Mouse (Mus musculus) erythroblast, adult 5-6 weeks (primary cell): ENCODE measurements around the gene Camta1. TPM values are rescaled to one million over a fixed set of nuclear protein-coding genes. Genes with fewer than 3 reads are reported as not detected.

ENCODE experiments used
- ATAC-seq: replicated peaks from 2 replicates; pipeline ENCODE4 v1.8.0; 2016; ENCODE audit warnings: moderate number of reproducible peaks, mild to moderate bottlenecking, moderate TSS enrichment, inconsistent platforms; ENCODE audit not compliant: poor library complexity, low FRiP score, severe bottlenecking
- total RNA-seq, 2 experiments: library from RNA; stranded (forward) in 1 of 2; stranded (reverse) in 1 of 2; fragments of 150-400 nt in 1 of 2; fragments of 200-764, 138-1000 nt in 1 of 2; gene quantifications; 2 replicates each; pipeline versions ENCODE4 v1.2.3 to v1.2.4; 2015 to 2017; ENCODE audit warnings: low replicate concordance in 2 of 2

Gene Camta1
- total RNA-seq, 2 experiments from 2014 or later, result 11.7 to 25.7 TPM

DNA sequence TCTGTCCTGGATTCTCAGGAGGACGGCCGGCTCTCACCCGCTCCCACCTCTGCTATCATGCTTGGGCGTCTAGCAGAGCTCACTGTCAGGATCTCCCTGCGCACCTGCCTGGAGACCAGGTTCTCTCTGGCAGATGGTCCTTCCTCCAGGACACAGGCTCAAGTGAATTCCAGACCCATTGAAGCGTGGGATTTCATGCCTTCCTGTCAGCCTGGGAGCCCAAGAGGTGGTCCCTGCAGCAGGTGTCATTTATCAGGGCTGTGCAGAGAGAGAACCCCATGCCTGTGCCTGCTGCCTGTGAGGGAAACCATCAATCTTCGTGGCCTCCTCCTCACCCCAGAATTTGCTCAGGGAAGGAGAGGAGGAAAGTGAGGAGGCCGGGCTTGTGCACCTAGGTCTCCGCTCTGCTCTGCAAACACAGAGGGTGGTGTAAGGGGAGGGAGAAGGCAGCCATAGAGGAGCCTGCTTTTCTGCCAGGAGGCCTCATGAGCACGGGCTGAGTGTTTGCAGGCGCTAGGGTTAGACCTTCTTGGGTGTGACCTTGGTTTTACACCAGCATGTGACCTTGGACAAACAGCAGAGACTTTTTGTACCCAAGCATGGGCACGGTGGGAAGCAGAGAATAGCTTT is 551.5 kb downstream of the Camta1 start:
- ATAC-seq, result no peak

DNA sequence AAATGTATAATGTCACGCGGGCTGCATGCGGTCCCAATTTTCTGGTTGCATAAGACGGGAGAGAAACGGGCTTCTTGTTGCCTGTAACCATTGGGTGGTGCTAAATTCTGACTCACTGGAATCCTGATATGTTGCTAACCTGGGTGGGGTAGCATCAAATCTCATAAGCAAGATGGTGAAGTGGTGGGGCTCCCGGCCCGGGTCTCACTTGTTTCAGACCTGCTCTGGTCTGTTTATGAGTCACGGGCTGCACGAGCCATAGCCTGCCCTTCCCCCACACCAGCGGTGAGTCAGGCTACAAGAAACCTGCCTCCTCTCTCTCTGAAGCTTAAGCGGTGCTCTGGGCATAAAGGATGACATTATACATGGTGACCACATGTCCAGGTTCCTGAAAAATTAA is 554.8 kb downstream of the Camta1 start:
- no peak for ATAC-seq

GRCm38 (mm10) chr4:151306311-151306765 is 555.3 kb downstream of the Camta1 start:
- ATAC-seq, result no peak

- ATAC-seq, result no peak
Measured at GRCm38 (mm10) chr4:151305761-151306160, 555.9 kb downstream of the Camta1 start.

DNA sequence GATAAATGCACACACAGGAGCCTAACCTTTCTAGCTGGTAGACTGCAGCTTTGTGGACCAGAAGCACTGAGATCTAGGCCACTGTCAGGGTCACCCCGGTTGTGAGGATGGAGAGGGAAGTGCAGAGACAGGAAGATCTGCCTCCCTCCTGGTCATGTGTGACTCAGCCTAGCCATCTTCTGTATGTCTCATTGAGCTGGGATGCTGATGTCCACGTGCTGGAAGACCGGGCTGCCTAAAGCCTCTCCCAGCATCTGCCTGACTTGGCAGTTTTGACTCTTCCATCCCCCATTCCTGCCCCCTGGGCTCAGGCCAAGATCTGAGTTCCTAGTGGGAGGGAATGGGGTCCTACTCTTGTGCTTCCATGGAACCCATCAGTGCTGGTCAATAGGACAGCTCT is 557.7 kb downstream of the Camta1 start:
- ATAC-seq, result no peak

GRCm38 (mm10) chr4:151303436-151303835 is 558.2 kb downstream of the Camta1 start:
- ATAC-seq, result no peak

- ATAC-seq, result no peak
Measured at GRCm38 (mm10) chr4:151302195-151303126, 559.2 kb downstream of the Camta1 start.

- no peak for ATAC-seq
Measured at GRCm38 (mm10) chr4:151301337-151301736, 560.3 kb downstream of the Camta1 start.

DNA sequence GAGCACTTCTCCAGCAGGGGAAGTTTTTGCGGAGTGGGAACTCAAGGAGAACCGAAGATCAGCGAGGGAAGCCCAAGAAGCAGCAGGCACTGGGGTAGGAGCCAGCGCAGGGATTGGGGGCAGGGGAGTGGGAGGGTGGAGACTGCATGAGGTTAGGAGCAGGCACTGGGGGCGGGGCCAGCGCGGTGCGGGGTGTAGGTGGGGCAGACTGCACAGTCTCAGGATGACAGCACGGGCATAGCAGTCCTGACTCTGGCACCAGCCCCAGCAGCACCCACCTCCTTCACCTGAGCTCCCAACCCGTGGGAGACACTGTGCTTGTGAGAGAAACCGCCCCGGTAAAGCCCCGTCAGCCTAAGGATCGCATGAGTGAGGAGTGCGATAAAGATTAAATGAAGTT is 561.0 kb downstream of the Camta1 start:
- ATAC-seq, result no peak

DNA sequence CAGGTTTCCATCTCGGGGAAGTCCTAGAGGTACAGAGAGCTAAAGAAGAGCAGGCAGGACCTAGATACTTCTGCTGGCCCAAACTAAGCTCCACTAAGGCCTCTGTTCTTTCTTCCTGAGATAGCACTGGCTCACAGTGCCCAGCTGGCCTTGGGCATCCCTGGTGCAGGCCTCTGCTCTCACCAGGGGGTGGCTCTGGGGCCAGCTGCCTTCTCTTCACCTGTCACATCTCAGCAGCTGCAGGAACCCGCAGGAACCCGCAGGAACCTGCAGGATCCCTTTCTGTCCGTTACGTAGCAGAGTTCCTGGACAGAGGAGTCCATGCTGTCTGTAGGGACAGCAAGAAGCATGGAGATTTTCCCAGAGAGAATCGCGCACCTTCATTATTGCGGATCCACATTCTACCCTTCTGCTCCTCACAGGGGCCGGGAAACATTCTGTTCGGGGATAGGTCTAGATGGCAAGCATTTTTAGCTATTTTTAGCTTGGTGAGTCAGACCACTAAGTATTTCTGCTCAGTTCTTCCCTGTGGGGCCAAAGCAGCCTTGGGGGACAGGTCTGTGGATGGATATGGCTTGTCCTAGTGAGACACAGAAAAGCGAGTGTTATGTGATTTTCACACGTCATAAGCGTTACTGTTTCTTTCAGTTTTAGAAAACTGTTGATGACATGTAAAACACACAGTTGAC is 566.0 kb downstream of the Camta1 start:
- no peak for ATAC-seq

DNA sequence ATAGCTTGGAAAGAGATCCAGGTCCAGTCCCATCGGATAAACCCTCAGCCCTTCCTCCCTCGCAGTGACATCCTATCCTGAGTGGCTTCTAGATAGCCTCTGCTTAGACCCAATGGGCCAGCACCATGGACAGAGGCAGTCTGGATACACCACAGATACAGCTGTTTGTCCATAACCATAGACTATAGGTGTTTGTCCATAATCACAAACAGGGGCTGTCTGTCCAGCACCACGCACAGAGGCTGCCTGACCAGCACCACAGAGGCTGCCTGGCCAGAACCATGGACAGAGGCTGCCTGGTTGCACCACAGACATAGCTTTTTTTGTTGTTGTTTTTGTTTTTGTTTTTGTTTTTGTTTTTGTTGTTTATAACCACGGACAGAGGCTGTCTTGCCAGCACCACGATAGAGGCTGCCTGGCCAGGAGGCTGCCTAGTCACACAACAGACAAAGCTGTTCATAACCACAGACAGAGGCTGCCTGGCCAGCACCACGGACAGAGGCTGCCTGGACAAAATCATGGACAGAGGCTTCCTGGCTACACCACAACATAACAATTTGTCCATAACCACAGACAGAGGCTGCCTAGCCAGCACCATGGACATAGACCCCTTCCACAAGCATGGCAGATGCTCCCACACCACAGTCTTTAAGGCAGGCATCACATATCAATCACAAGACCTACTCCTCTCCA is 572.6 kb downstream of the Camta1 start:
- no peak for ATAC-seq

DNA sequence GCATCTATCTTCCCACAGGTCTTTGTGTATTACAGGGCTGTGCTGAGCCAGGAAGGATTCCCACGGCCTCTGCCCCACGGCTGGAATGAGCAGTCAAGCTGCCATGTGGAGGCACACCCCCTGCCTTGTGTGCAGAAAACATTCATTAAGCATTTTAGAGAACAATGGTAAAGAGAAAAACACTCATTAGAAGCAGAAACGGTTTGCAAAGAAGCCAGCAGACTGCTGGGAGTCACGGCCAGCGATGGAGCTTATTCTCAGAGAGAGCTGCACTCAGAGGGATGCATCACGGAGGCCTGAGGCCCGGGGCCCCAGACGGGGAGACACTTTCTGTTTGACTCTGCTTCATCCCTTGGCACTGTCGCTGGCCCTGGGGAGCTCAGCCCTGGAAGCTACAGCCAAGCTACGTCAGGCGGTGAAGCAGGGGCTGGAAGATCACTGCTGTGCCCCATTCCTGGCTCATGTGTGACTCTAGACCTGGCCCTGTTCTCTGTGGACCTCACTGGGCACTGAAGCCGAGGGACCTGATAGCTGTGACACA is 575.7 kb downstream of the Camta1 start:
- ATAC-seq, result no peak

DNA sequence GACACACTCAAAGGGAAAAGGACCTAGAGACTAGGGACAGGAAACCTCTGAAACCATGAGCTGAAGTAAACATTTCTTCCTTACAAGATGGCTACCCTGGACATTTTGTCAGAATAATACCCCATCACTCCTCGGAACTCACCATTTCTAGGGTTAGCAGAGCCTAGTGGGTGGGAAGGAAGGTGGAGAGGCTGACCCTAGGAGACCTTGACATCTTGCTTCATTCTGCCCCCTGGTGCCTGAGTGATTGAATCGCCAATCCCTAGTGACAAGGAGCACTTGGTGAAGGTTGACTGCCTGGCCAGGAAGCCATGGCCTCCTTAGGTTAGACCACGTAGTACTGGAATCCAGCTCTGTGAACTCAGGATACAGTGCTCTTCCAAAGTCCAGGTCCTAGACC is 576.2 kb downstream of the Camta1 start:
- no peak for ATAC-seq

DNA sequence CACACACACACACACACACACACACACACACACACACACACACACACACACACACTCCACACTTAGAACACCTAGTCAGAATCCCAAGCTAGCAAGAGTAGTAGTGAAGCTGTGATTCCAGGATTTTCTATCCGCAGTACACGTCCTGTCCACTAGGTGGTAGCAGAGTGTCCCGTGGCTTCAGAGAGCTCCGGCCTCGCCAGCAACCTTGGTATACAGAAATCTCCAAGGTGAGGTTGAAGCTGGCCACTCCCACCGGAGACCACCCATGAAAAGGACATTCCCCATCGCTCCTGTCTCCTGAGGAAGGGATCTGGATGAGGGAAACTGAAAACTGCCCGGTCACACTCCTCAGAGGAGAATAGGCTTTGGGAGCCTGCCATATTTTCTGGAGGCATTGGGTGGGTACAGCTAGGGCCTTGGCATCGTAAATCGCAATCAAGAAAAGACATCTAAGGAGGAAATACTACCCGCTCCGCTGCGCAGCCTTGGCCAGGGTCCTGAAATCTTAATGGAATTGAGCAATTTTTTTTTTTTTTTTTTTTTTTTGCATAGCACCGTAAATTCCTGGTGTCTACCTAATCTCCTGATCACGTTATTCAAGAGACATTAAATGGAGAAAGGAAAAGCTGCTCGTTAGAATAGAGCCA is 578.5 kb downstream of the Camta1 start:
- no peak for ATAC-seq

DNA sequence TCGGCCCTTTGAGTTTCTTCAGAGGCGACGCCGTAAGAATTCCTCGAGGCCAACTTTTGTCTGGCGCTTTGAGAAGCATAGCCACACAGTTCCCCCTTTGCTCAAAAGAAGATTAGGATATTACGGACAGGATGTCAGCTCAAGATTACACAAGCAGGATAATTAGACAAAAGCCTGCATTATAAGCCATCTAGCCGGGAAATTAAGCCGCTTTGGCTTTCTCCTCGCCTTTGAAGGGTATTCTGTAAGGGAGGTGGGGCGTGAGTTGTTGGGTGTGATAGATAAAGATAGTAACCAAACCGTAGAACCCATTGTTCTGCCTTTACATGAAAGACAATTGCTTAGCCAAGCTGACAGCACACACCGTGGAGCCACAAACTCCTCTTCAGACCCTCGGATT is 579.6 kb downstream of the Camta1 start:
- ATAC-seq, result no peak

DNA sequence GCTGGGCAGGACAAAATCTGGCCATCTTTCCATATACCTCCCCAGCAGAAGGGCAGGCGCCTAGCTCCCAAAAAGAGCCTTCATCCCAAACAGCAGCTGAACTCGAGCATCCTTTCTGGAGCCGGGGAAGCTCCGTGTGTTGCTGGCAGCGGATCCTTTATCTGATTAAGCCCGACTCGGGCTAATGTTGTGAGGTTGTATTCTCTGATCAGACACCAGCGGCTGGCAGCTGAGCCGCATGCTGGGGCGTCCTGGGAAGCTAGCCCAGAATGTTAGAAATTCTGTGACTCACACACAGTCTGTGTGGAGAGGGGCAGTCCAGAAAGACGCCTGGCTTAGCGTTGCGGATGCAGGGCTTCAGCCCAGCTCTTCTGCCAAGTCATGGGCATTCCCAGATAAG is 586.4 kb downstream of the Camta1 start:
- no peak for ATAC-seq

DNA sequence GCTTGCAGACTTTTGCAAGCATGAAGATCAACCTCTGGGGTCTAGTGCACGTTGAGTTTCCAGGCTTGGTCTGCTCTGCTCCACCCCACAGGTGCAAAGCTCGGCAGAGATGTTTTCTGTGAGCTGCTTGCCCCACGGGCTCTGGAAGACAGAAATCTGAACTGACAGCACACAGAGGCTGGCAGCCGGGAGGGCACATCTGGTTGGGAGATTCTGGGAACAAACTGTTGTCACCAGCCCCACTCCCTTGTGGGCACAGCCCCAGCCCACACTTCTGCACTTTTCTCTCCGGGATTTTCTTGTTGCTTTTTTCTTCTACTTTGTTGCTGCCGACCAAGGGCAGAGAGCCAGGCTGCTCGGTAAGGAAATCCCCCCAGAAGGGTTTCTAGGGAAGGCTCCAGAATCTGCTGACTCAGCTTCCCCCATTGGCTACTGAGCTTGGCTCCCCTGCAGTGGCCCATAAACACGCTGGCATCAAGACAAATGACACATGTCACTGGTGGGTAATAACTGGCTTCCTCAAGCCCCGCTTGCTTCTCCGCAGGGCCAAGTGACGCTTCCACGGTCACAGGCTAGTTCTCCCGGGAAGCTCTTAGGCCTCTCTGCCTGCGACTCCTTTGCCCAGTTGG is 597.8 kb downstream of the Camta1 start:
- ATAC-seq, result no peak

DNA sequence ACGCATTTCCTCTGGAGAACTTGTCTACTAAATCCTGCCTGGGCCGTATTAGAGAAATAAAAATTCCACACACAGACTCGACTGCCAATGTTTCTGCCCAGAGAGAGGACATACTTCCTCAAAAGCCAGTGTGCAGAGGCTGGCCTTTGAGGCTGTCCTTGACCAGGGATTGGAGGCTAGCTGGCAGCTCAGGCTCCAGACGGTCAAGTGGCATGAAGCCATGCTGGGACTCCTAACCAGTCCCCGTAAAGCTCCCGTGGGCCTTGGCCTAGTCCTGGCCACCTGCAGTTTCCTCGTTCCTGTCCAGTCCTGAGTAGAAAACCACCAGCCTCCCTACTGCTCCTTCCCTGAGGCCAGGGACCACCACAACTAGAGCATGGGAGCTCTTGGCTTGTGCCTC is 598.6 kb downstream of the Camta1 start:
- ATAC-seq, result no peak

- ATAC-seq, result no peak
Measured at GRCm38 (mm10) chr4:151256622-151257021, 605.1 kb downstream of the Camta1 start.
